Mouse (Mus musculus) C2C12 (cell line): ENCODE measurements around the gene Dglucy. TPM values are rescaled to one million over a fixed set of nuclear protein-coding genes. Genes with fewer than 3 reads are reported as not detected.

Experiments used
- H3K27me3 ChIP-seq: one replicate; pipeline ENCODE4 v1.6.1; 2011; ENCODE audit not compliant: control insufficient read depth, insufficient read depth, insufficient read length
- H3K36me3 ChIP-seq: one replicate; pipeline ENCODE4 v1.6.1; 2011; ENCODE audit not compliant: control insufficient read depth, insufficient read depth
- H3K4me3 ChIP-seq: one replicate; pipeline ENCODE4 v1.5.1; 2011; ENCODE audit warnings: mild to moderate bottlenecking, control low read depth; ENCODE audit not compliant: poor library complexity, insufficient read depth, severe bottlenecking
- H3K79me2 ChIP-seq: one replicate; pipeline ENCODE4 v1.6.1; 2011; ENCODE audit not compliant: control insufficient read depth, insufficient read depth
- H3K79me3 ChIP-seq: one replicate; pipeline ENCODE4 v1.6.1; 2011; ENCODE audit warnings: low read depth, control low read depth
- H3ac ChIP-seq: one replicate; pipeline ENCODE3; 2011; ENCODE audit warnings: low read depth; ENCODE audit not compliant: control insufficient read depth, insufficient read length
- CEBPB ChIP-seq: IDR thresholded peaks from one replicate; pipeline ENCODE4 v1.6.1; 2011; ENCODE audit warnings: low read depth, mild to moderate bottlenecking, control low read depth, moderate library complexity
- CTCF ChIP-seq: IDR thresholded peaks from one replicate; pipeline ENCODE4 v1.5.1; 2011; ENCODE audit not compliant: control insufficient read depth, insufficient read depth, insufficient read length
- FOSL1 ChIP-seq: IDR thresholded peaks from one replicate; pipeline ENCODE4 v1.8.0; 2011; ENCODE audit warnings: mild to moderate bottlenecking, low read length; ENCODE audit not compliant: poor library complexity, insufficient read depth, severe bottlenecking
- MAX ChIP-seq: IDR thresholded peaks from one replicate; pipeline ENCODE4 v1.6.1; 2011; ENCODE audit warnings: mild to moderate bottlenecking, control low read depth
- MYOD1 ChIP-seq: IDR thresholded peaks from one replicate; pipeline ENCODE4 v1.6.1; 2011; ENCODE audit warnings: low read depth; ENCODE audit not compliant: control insufficient read depth, insufficient read length
- MYOG ChIP-seq: IDR thresholded peaks from one replicate; pipeline ENCODE4 v1.6.1; 2011; ENCODE audit not compliant: control insufficient read depth, insufficient read length; ENCODE audit errors: extremely low read depth
- USF1 ChIP-seq: IDR thresholded peaks from one replicate; pipeline ENCODE4 v1.6.1; 2011; ENCODE audit warnings: low read depth, mild to moderate bottlenecking, control low read depth, moderate library complexity
- polyA plus RNA-seq: library from polyadenylated mRNA; unstranded; fragments of >200 nt; fragmentation: generic; extraction: Trizol; gene quantifications from one replicate; pipeline ENCODE4 v1.2.1, GENCODE M21; 2012; ENCODE audit warnings: missing spikeins

Gene Dglucy
- polyA plus RNA-seq, 1 experiment: 34.1 TPM

- Histone ChIP-seq H3K36me3 (peaks cover 22% of the 10 kb centered on the region), H3K27me3 (no peaks in the 10 kb centered on the region), H3ac (no peak overlapping the region), H3K79me2 (no peaks in the 10 kb centered on the region), H3K79me3 (no peaks in the 10 kb centered on the region), H3K4me3 (no peak overlapping the region)
- TF ChIP-seq FOSL1 (no peak), USF1 (no peak), MAX (no peak), MYOD1 (no peak), CEBPB (no peak), CTCF (no peak), MYOG (no peak)
These were observed 61.1 kb downstream of the Dglucy start for GRCm38 (mm10) chr12:100839926-100840325.

GRCm38 (mm10) chr12:100841211-100841792 lies 62.4 kb downstream of the Dglucy start:
- Histone ChIP-seq H3K27me3 (no peaks in the 10 kb centered on the region), H3K79me3 (no peaks in the 10 kb centered on the region), H3K4me3 (no peak overlapping the region), H3K79me2 (no peaks in the 10 kb centered on the region), H3K36me3 (peaks cover 31% of the 10 kb centered on the region), H3ac (no peak overlapping the region)
- TF ChIP-seq CTCF (peak; percentile 79), MYOD1 (no peak)

GRCm38 (mm10) chr12:100843171-100843570 lies 64.3 kb downstream of the Dglucy start:
- TF ChIP-seq CEBPB (no peak), FOSL1 (no peak), USF1 (no peak), MYOD1 (no peak), MYOG (no peak), CTCF (no peak), MAX (no peak)
- Histone ChIP-seq H3K79me2 (no peaks in the 10 kb centered on the region), H3K4me3 (no peak overlapping the region), H3K79me3 (no peaks in the 10 kb centered on the region), H3ac (no peak overlapping the region), H3K36me3 (peaks cover 41% of the 10 kb centered on the region), H3K27me3 (no peaks in the 10 kb centered on the region)

GRCm38 (mm10) chr12:100844546-100844945 lies 65.7 kb downstream of the Dglucy start:
- no peak overlapping the region for H3ac ChIP-seq
- no peak for TF ChIP-seq MYOD1
- no peak for TF ChIP-seq CEBPB
- TF ChIP-seq MYOG: no peak
- no peak for TF ChIP-seq FOSL1
- TF ChIP-seq MAX: no peak
- no peak for TF ChIP-seq CTCF
- TF ChIP-seq USF1: no peak
- peaks cover 46% of the 10 kb centered on the region for H3K36me3 ChIP-seq
- H3K79me3 ChIP-seq: no peaks in the 10 kb centered on the region
- H3K4me3 ChIP-seq: no peak overlapping the region
- no peaks in the 10 kb centered on the region for H3K79me2 ChIP-seq
- no peaks in the 10 kb centered on the region for H3K27me3 ChIP-seq

- Histone ChIP-seq H3ac (no peak overlapping the region), H3K4me3 (no peak overlapping the region), H3K79me2 (no peaks in the 10 kb centered on the region), H3K27me3 (no peaks in the 10 kb centered on the region), H3K79me3 (no peaks in the 10 kb centered on the region), H3K36me3 (peaks cover 59% of the 10 kb centered on the region)
- no peak for TF ChIP-seq FOSL1
- no peak for TF ChIP-seq USF1
- TF ChIP-seq CEBPB: no peak
- no peak for TF ChIP-seq MAX
These were observed 67.0 kb downstream of the Dglucy start for GRCm38 (mm10) chr12:100845829-100846228.

GRCm38 (mm10) chr12:100846566-100846965 lies 67.7 kb downstream of the Dglucy start:
- H3K79me2 ChIP-seq: no peaks in the 10 kb centered on the region
- H3K27me3 ChIP-seq: no peaks in the 10 kb centered on the region
- H3ac ChIP-seq: no peak overlapping the region
- peaks cover 63% of the 10 kb centered on the region for H3K36me3 ChIP-seq
- H3K4me3 ChIP-seq: no peak overlapping the region
- H3K79me3 ChIP-seq: no peaks in the 10 kb centered on the region
- TF ChIP-seq MAX (no peak), MYOG (no peak), CEBPB (no peak), USF1 (no peak), MYOD1 (no peak), FOSL1 (no peak), CTCF (no peak)

- Histone ChIP-seq H3K79me3 (no peaks in the 10 kb centered on the region), H3K27me3 (no peaks in the 10 kb centered on the region), H3ac (no peak overlapping the region), H3K4me3 (no peak overlapping the region), H3K36me3 (peaks cover 60% of the 10 kb centered on the region), H3K79me2 (no peaks in the 10 kb centered on the region)
- TF ChIP-seq MAX (no peak), CEBPB (no peak), MYOG (no peak)
These were observed 68.7 kb downstream of the Dglucy start for GRCm38 (mm10) chr12:100847437-100848080.
